Mouse (Mus musculus) midbrain, embryonic 10.5 days (tissue): ENCODE results near the gene Serpinb6b. TPM values are rescaled to one million over a fixed set of nuclear protein-coding genes. Genes with fewer than 3 reads are reported as not detected.
A peak's percentile ranks its signal among the peaks of the same experiment; 100 is the strongest.
"Not testable (repeated sequence)": the region's sequence is repeated elsewhere in the genome, so short reads cannot be mapped to it uniquely, and the experiment has no call there.

Source experiments
- DNase-seq: peaks from one replicate; pipeline ENCODE4 v3.0.0-alpha.2; 2017; ENCODE audit warnings: low spot score
- H3K27ac ChIP-seq: fragments of 300-500 bp; sonication (generic); replicated peaks from 2 replicates; pipeline ENCODE4 v1.5.1; 2016; ENCODE audit warnings: mild to moderate bottlenecking
- H3K27me3 ChIP-seq: fragments of 300-500 bp; sonication (generic); 2 replicates; pipeline ENCODE4 v1.6.1; 2016; ENCODE audit warnings: low read depth, mild to moderate bottlenecking; ENCODE audit not compliant: poor library complexity, severe bottlenecking
- H3K36me3 ChIP-seq: fragments of 300-500 bp; sonication (generic); 2 replicates; pipeline ENCODE4 v1.6.1; 2016; ENCODE audit warnings: mild to moderate bottlenecking, moderate library complexity
- H3K4me1 ChIP-seq: fragments of 300-500 bp; sonication (generic); 2 replicates; pipeline ENCODE4 v1.6.1; 2016
- H3K4me3 ChIP-seq: fragments of 300-500 bp; sonication (generic); 2 replicates; pipeline ENCODE4 v1.5.1; 2016; ENCODE audit warnings: mild to moderate bottlenecking, moderate library complexity
- H3K9me3 ChIP-seq: fragments of 300-500 bp; sonication (generic); replicated peaks from 2 replicates; pipeline ENCODE4 v1.6.1; 2016; ENCODE audit warnings: mild to moderate bottlenecking
- WGBS: fragments of 180-500 bp; shearing (Covaris S2); methylation state at CpG from one replicate; pipeline ENCODE4 v1.1.7; 2016; 5-methylcytosine and 5-hydroxymethylcytosine counted together
- polyA plus RNA-seq: library from polyadenylated mRNA; unstranded; fragments of >200 nt; fragmentation: Nextera tagmentation; extraction: Ambion mirVana; gene quantifications from 2 replicates; pipeline ENCODE4 v1.2.1, GENCODE M21; 2016

The Serpinb6b gene
- 0.55 and 0.63 TPM in 2 replicates for polyA plus RNA-seq

GRCm38 (mm10) chr13:32964989-32965811 is at the start of gene Serpinb6b:
Serpinb6b (plus strand) TSS chr13:32965209.
- H3K4me3 ChIP-seq = peak within 1 kb of the TSS; percentile 31
- H3K9me3 ChIP-seq = no peaks in the 10 kb centered on the region
- H3K36me3 ChIP-seq = no peaks in the 10 kb centered on the region
- no peak within 1 kb of the TSS for H3K27ac ChIP-seq
- WGBS = 43% methylated on average over 16 of the region's 16 CpGs
- no peaks in the 10 kb centered on the region for H3K27me3 ChIP-seq
- peaks cover 5% of the 10 kb centered on the region; the same call in 1 of the 2 replicates for H3K4me1 ChIP-seq
- DNase-seq = peak; percentile 17

- Histone ChIP-seq H3K4me3 (no peak overlapping the region), H3K27ac (no peak overlapping the region), H3K9me3 (no peaks in the 10 kb centered on the region), H3K4me1 (peaks cover 2% of the 10 kb centered on the region; the same call in 1 of the 2 replicates), H3K27me3 (no peaks in the 10 kb centered on the region), H3K36me3 (no peaks in the 10 kb centered on the region)
- no peak for DNase-seq
Observed at GRCm38 (mm10) chr13:32922622-32923021, 42.4 kb upstream of the Serpinb6b start.

- no peak for DNase-seq
- Histone ChIP-seq H3K27ac (no peak overlapping the region), H3K4me3 (no peak overlapping the region), H3K36me3 (no peaks in the 10 kb centered on the region), H3K9me3 (no peaks in the 10 kb centered on the region), H3K27me3 (no peaks in the 10 kb centered on the region), H3K4me1 (peaks cover 6% of the 10 kb centered on the region; the same call in 1 of the 2 replicates)
- 64% methylated on average over 7 of the region's 7 CpGs for WGBS
Observed at GRCm38 (mm10) chr13:32924578-32925360, 40.2 kb upstream of the Serpinb6b start.

GRCm38 (mm10) chr13:32926661-32927060 is 38.3 kb upstream of the Serpinb6b start:
- WGBS = 86% methylated on average over 2 of the region's 2 CpGs
- Histone ChIP-seq H3K27ac (no peak overlapping the region), H3K27me3 (no peaks in the 10 kb centered on the region), H3K9me3 (no peaks in the 10 kb centered on the region), H3K36me3 (no peaks in the 10 kb centered on the region), H3K4me1 (peaks cover 6% of the 10 kb centered on the region; the same call in 1 of the 2 replicates), H3K4me3 (no peak overlapping the region)
- no peak for DNase-seq

- Histone ChIP-seq H3K27ac (no peak overlapping the region), H3K27me3 (no peaks in the 10 kb centered on the region), H3K36me3 (no peaks in the 10 kb centered on the region), H3K4me1 (peaks cover 6% of the 10 kb centered on the region; the same call in 1 of the 2 replicates), H3K9me3 (no peaks in the 10 kb centered on the region), H3K4me3 (no peak overlapping the region)
- no peak for DNase-seq
- 61% methylated on average over 1 of the region's 1 CpGs for WGBS
Observed at GRCm38 (mm10) chr13:32927241-32927640, 37.8 kb upstream of the Serpinb6b start.

GRCm38 (mm10) chr13:32929107-32929750 is 35.8 kb upstream of the Serpinb6b start:
- DNase-seq = no peak
- Histone ChIP-seq H3K9me3 (no peaks in the 10 kb centered on the region), H3K36me3 (no peaks in the 10 kb centered on the region), H3K27me3 (no peaks in the 10 kb centered on the region), H3K27ac (no peak overlapping the region), H3K4me3 (no peak overlapping the region), H3K4me1 (peaks cover 6% of the 10 kb centered on the region; the same call in 1 of the 2 replicates)
- 70% methylated on average over 2 of the region's 2 CpGs for WGBS

GRCm38 (mm10) chr13:32934706-32935381 is 30.2 kb upstream of the Serpinb6b start:
- H3K36me3 ChIP-seq = no peaks in the 10 kb centered on the region
- H3K27ac ChIP-seq = no peak overlapping the region
- no peak overlapping the region for H3K4me3 ChIP-seq
- H3K27me3 ChIP-seq = no peaks in the 10 kb centered on the region
- H3K9me3 ChIP-seq = no peaks in the 10 kb centered on the region
- 51% methylated on average over 1 of the region's 1 CpGs for WGBS
- no peak for DNase-seq
- no peaks in the 10 kb centered on the region for H3K4me1 ChIP-seq

- not testable (repeated sequence) for H3K4me1 ChIP-seq, H3K27ac ChIP-seq, H3K36me3 ChIP-seq, H3K27me3 ChIP-seq, DNase-seq, H3K9me3 ChIP-seq, H3K4me3 ChIP-seq
- WGBS = 80% methylated on average over 4 of the region's 4 CpGs
Observed at GRCm38 (mm10) chr13:32938275-32938674, 26.7 kb upstream of the Serpinb6b start.

- DNase-seq, H3K4me1 ChIP-seq, H3K9me3 ChIP-seq, H3K27me3 ChIP-seq, H3K27ac ChIP-seq, H3K4me3 ChIP-seq, H3K36me3 ChIP-seq: not testable (repeated sequence)
- WGBS = 87% methylated on average over 3 of the region's 3 CpGs
Observed at GRCm38 (mm10) chr13:32939191-32939590, 25.8 kb upstream of the Serpinb6b start.

GRCm38 (mm10) chr13:32956537-32956936 is 8.5 kb upstream of the Serpinb6b start:
- DNase-seq = no peak
- Histone ChIP-seq H3K4me3 (no peak overlapping the region), H3K4me1 (no peaks in the 10 kb centered on the region), H3K27me3 (no peaks in the 10 kb centered on the region), H3K36me3 (no peaks in the 10 kb centered on the region), H3K9me3 (0 out of 2 replicates have a peak, but pooled peaks cover 6% of the 10 kb centered on the region), H3K27ac (no peak overlapping the region)
- WGBS = 78% methylated on average over 4 of the region's 4 CpGs

- WGBS = 85% methylated on average over 4 of the region's 4 CpGs
- Histone ChIP-seq H3K4me3 (no peak overlapping the region), H3K27me3 (no peaks in the 10 kb centered on the region), H3K36me3 (no peaks in the 10 kb centered on the region), H3K27ac (no peak overlapping the region), H3K9me3 (0 out of 2 replicates have a peak, but pooled peaks cover 6% of the 10 kb centered on the region), H3K4me1 (no peaks in the 10 kb centered on the region)
- DNase-seq = no peak
Observed at GRCm38 (mm10) chr13:32957917-32958316, 7.1 kb upstream of the Serpinb6b start.

GRCm38 (mm10) chr13:32958521-32958920 is 6.5 kb upstream of the Serpinb6b start:
- not testable (repeated sequence) for H3K9me3 ChIP-seq, H3K27me3 ChIP-seq, H3K36me3 ChIP-seq, H3K4me3 ChIP-seq, DNase-seq, H3K4me1 ChIP-seq, H3K27ac ChIP-seq
- WGBS = 89% methylated on average over 7 of the region's 7 CpGs
